Comparison of ENCODE assay signal across 23 mouse cellular contexts in the genomic region with DNA sequence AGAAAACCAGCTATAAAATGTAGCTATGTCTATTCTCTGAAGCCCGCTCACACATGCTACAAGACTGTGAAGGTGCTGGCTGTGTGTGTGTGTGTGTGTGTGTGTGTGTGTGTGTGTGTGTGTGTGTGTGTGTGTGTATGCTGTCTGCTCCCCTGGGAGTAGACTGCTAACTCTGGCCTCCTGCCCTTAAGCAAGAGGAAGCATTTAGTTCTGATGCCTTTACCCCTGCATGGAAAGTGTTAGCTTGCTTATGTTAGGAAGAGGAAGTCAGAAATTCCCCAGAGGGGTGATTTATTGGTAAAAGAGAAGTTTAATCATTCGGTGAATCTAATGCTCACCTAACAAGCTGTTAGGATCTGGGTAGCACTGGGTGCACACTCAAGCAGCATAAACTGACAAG. TPM values are rescaled to one million over a fixed set of nuclear protein-coding genes. Genes with fewer than 3 reads are reported as not detected.
A peak's percentile ranks its signal among the peaks of the same experiment; 100 is the strongest.
DNase-seq lines count a peak whose midpoint lies in the region; ATAC-seq lines count a peak whose summit lies in the region.
"Had no signal": no experiment of that assay in that cellular context is flagged by ENCODE, and none has a peak within 500 bp of the region (broad histone marks: within the 10 kb centered on the region; RNA-seq: fewer than 3 reads in every experiment).

No protein-coding gene starts in this region.

- H3K4me2 ChIP-seq in liver, embryonic 11.5 days: no peak overlapping the region
- H3K4me2 ChIP-seq: embryonic facial prominence, embryonic 13.5 days; heart, embryonic 13.5 days; limb, embryonic 13.5 days; neural tube, embryonic 15.5 days had no signal

- peak overlapping the region; percentile 0 for H3K4me3 ChIP-seq in erythroblast, embryonic 14.5 days (replicated peaks)
- no peak overlapping the region for H3K4me3 ChIP-seq in liver, embryonic 11.5 days (ENCODE audit: low read depth, low read length)
- H3K4me3 ChIP-seq: embryonic facial prominence, embryonic 13.5 days; forebrain, embryonic 10.5 days; heart, embryonic 13.5 days; limb, embryonic 13.5 days; midbrain, embryonic 10.5 days; neural tube, embryonic 15.5 days had no signal

- DNase-seq in B cell, adult 2 months: peak; percentile 62 to 66
- no peak for DNase-seq in liver, embryonic 11.5 days (ENCODE audit: low spot score)
- no peak for DNase-seq in embryo, embryonic 10 days (ENCODE audit: low spot score)
- DNase-seq in cerebellum, adult 11 months: no peak
- DNase-seq: adrenal gland, postnatal 14 days; cerebellum, adult 8-10 months; gastrocnemius, postnatal 36 days; heart, postnatal 4 days; kidney, adult 8-10 months; kidney, postnatal 36 days; layer of hippocampus, adult 9-11 months; lung, postnatal 10 days; thymus, adult 18-20 months had no signal

- H3K9ac ChIP-seq in liver, embryonic 11.5 days (ENCODE audit: low read depth, low read length): 0 out of 2 replicates have a peak overlapping the region, but pooled peaks have one; percentile 34
- H3K9ac ChIP-seq: embryonic facial prominence, embryonic 13.5 days; heart, embryonic 13.5 days; limb, embryonic 13.5 days; neural tube, embryonic 15.5 days had no signal

- peak overlapping the region; percentile 52; the same call in 1 of the 2 replicates for H3K27ac ChIP-seq in liver, embryonic 11.5 days (ENCODE audit: low read depth, low read length)
- H3K27ac ChIP-seq: embryonic facial prominence, embryonic 13.5 days; forebrain, embryonic 10.5 days; heart, embryonic 13.5 days; limb, embryonic 13.5 days; midbrain, embryonic 10.5 days; neural tube, embryonic 15.5 days had no signal

- WGBS in liver, embryonic 11.5 days: 58% methylated on average over 2 of the region's 2 CpGs

- ATAC-seq in erythroblast, adult 5-6 weeks (replicated peaks; ENCODE audit: low FRiP score, poor library complexity, severe bottlenecking): no peak
- ATAC-seq in liver, embryonic 11.5 days (replicated peaks; ENCODE audit: low FRiP score): no peak
- ATAC-seq in megakaryocyte progenitor cell, adult 5-6 weeks (replicated peaks; ENCODE audit: poor library complexity): peak; percentile 33
- ATAC-seq in inflammation-experienced regulatory T-cells, adult 6 months: no peak

- peaks cover 10% of the 10 kb centered on the region for H3K36me3 ChIP-seq in erythroblast, embryonic 14.5 days (ENCODE audit: control insufficient read depth)
- no peaks in the 10 kb centered on the region for H3K36me3 ChIP-seq in liver, embryonic 11.5 days (ENCODE audit: control insufficient read depth, insufficient read depth, low read length)
- H3K36me3 ChIP-seq: embryonic facial prominence, embryonic 13.5 days; forebrain, embryonic 10.5 days; heart, embryonic 13.5 days; limb, embryonic 13.5 days; midbrain, embryonic 10.5 days; neural tube, embryonic 15.5 days had no signal

- no peaks in the 10 kb centered on the region for H3K9me3 ChIP-seq in erythroblast, embryonic 14.5 days (ENCODE audit: control insufficient read depth, low read length)
- no peaks in the 10 kb centered on the region for H3K9me3 ChIP-seq in liver, embryonic 11.5 days (ENCODE audit: control insufficient read depth, low read length)
- H3K9me3 ChIP-seq: embryonic facial prominence, embryonic 13.5 days; forebrain, embryonic 10.5 days; heart, embryonic 13.5 days; limb, embryonic 13.5 days; midbrain, embryonic 10.5 days; neural tube, embryonic 15.5 days had no signal

- H3K4me1 ChIP-seq in erythroblast, embryonic 14.5 days (ENCODE audit: control insufficient read depth): peaks cover 95% of the 10 kb centered on the region
- peaks cover 33% of the 10 kb centered on the region for H3K4me1 ChIP-seq in liver, embryonic 11.5 days (replicated peaks; ENCODE audit: control insufficient read depth, insufficient read depth, low read length)
- H3K4me1 ChIP-seq: forebrain, embryonic 10.5 days; limb, embryonic 13.5 days; midbrain, embryonic 10.5 days; neural tube, embryonic 15.5 days had no signal

- H3K27me3 ChIP-seq in erythroblast, embryonic 14.5 days (ENCODE audit: control insufficient read depth): no peaks in the 10 kb centered on the region
- no peaks in the 10 kb centered on the region for H3K27me3 ChIP-seq in liver, embryonic 11.5 days (replicated peaks; ENCODE audit: control insufficient read depth, insufficient read depth, low read length)
- H3K27me3 ChIP-seq: heart, embryonic 13.5 days; neural tube, embryonic 15.5 days had no signal

RNA-seq across cellular contexts. Expression of a gene that starts 5.8 kb away (rescaled TPM):
- 122 and 268 TPM in 2 replicates for polyA plus RNA-seq in erythroblast, embryonic 14.5 days (2012)
- total RNA-seq in erythroblast, adult 5-6 weeks (2015; ENCODE audit: low replicate concordance): 2,221 and 2,248 TPM in 2 replicates
- 2,517 and 3,025 TPM in 2 replicates for total RNA-seq in erythroblast, adult 5-6 weeks (2017; ENCODE audit: low replicate concordance)
- polyA plus RNA-seq in liver, embryonic 11.5 days (2014; fragmentation: Nextera tagmentation; extraction: Ambion mirVana): 1,283 and 1,400 TPM in 2 replicates
- total RNA-seq in megakaryocyte progenitor cell, adult 5-6 weeks (2015): 155 and 274 TPM in 2 replicates
- 143 and 234 TPM in 2 replicates for total RNA-seq in megakaryocyte progenitor cell, adult 5-6 weeks (2017)
- 10 to 100 TPM in 1 of 3 experiments, 1 to 10 TPM in 2; 2.7 to 48.9 (median 4.2) TPM for polyA plus RNA-seq in inflammation-experienced regulatory T-cells, adult 6 months (2017; shearing (Covaris generic))

RNA-seq across cellular contexts. Expression of a gene that starts 17.0 kb away (rescaled TPM):
- 0.10 and 0.23 TPM in 2 replicates for polyA plus RNA-seq in erythroblast, embryonic 14.5 days (2012)
- 0.38 TPM in 1 of 2 replicates, not detected in the other for total RNA-seq in erythroblast, adult 5-6 weeks (2015; ENCODE audit: low replicate concordance)
- total RNA-seq in erythroblast, adult 5-6 weeks (2017; ENCODE audit: low replicate concordance): 0.85 TPM in 1 of 2 replicates, not detected in the other
- polyA plus RNA-seq in liver, embryonic 11.5 days (2014; fragmentation: Nextera tagmentation; extraction: Ambion mirVana): 3.2 and 3.5 TPM in 2 replicates
- 9.5 and 10.6 TPM in 2 replicates for total RNA-seq in megakaryocyte progenitor cell, adult 5-6 weeks (2015)
- total RNA-seq in megakaryocyte progenitor cell, adult 5-6 weeks (2017): 5.4 and 8.1 TPM in 2 replicates
- not detected for polyA plus RNA-seq in inflammation-experienced regulatory T-cells, adult 6 months (2017; shearing (Covaris generic))

Comparison
In these comparisons a context has a peak if more than half of its experiments do, and no peak if none do; other contexts are left out.
1. DNase-seq: peak in B cell, adult 2 months (2 of 2); none in liver, embryonic 11.5 days (single experiment), embryo, embryonic 10 days (single experiment) and cerebellum, adult 11 months (single experiment).